Mouse (Mus musculus): ENCODE measurements around the gene Nck1.
A peak's percentile ranks its signal among the peaks of the same experiment; 100 is the strongest.

Gene Nck1

GRCm38 (mm10) chr9:100535618-100536262 is 10.2 kb downstream of the Nck1 start:
- no peak for DNase-seq (ENCODE audit: low spot score)

- no peak for DNase-seq (ENCODE audit: low spot score)
Measured at GRCm38 (mm10) chr9:100534686-100535085, 11.2 kb downstream of the Nck1 start.

GRCm38 (mm10) chr9:100532847-100533505 is 13.0 kb downstream of the Nck1 start:
- DNase-seq (ENCODE audit: low spot score), result no peak

- no peak for DNase-seq (ENCODE audit: low spot score)
Measured at GRCm38 (mm10) chr9:100531296-100531695, 14.6 kb downstream of the Nck1 start.

GRCm38 (mm10) chr9:100525225-100525624 is 20.7 kb downstream of the Nck1 start:
- DNase-seq (ENCODE audit: low spot score), result no peak

GRCm38 (mm10) chr9:100522029-100522428 is 23.9 kb downstream of the Nck1 start:
- no peak for DNase-seq (ENCODE audit: low spot score)

- no peak for DNase-seq (ENCODE audit: low spot score)
Measured at GRCm38 (mm10) chr9:100520586-100520985, 25.3 kb downstream of the Nck1 start.

- no peak for DNase-seq (ENCODE audit: low spot score)
Measured at GRCm38 (mm10) chr9:100520012-100520411, 25.9 kb downstream of the Nck1 start.

GRCm38 (mm10) chr9:100507581-100507980 is 38.4 kb downstream of the Nck1 start:
- DNase-seq (ENCODE audit: low spot score), result no peak

- DNase-seq (ENCODE audit: low spot score), result peak; percentile 45
Measured at GRCm38 (mm10) chr9:100506652-100507051, 39.3 kb downstream of the Nck1 start.

GRCm38 (mm10) chr9:100505498-100505897 is 40.4 kb downstream of the Nck1 start:
- DNase-seq (ENCODE audit: low spot score), result no peak

- DNase-seq (ENCODE audit: low spot score), result no peak
Measured at GRCm38 (mm10) chr9:100493611-100494261, 52.2 kb downstream of the Nck1 start.

- DNase-seq (ENCODE audit: low spot score), result no peak
Measured at GRCm38 (mm10) chr9:100491424-100491823, 54.5 kb downstream of the Nck1 start.

- no peak for DNase-seq (ENCODE audit: low spot score)
Measured at GRCm38 (mm10) chr9:100488969-100489368, 57.0 kb downstream of the Nck1 start.

- DNase-seq (ENCODE audit: low spot score), result no peak
Measured at GRCm38 (mm10) chr9:100488056-100488713, 57.7 kb downstream of the Nck1 start.

- DNase-seq (ENCODE audit: low spot score), result no peak
Measured at GRCm38 (mm10) chr9:100486431-100486830, 59.5 kb downstream of the Nck1 start, which contains the start of gene Il20rb. Il20rb (minus strand) TSS chr9:100486788.

- no peak for DNase-seq (ENCODE audit: low spot score)
Measured at GRCm38 (mm10) chr9:100483318-100483717, 62.6 kb downstream of the Nck1 start.

- no peak for DNase-seq (ENCODE audit: low spot score)
Measured at GRCm38 (mm10) chr9:100481626-100482025, 64.3 kb downstream of the Nck1 start.

- DNase-seq (ENCODE audit: low spot score), result no peak
Measured at GRCm38 (mm10) chr9:100474056-100474455, 71.9 kb downstream of the Nck1 start.

GRCm38 (mm10) chr9:100473361-100473760 is 72.6 kb downstream of the Nck1 start:
- DNase-seq (ENCODE audit: low spot score), result no peak

- DNase-seq (ENCODE audit: low spot score), result no peak
Measured at GRCm38 (mm10) chr9:100472931-100473330, 73.0 kb downstream of the Nck1 start.

- no peak for DNase-seq (ENCODE audit: low spot score)
Measured at GRCm38 (mm10) chr9:100471605-100471953, 74.4 kb downstream of the Nck1 start.
